Mouse (Mus musculus) MEL (cell line): ENCODE data around the gene Sox6.

Experiments
- CTCF ChIP-seq, 3 experiments: IDR thresholded peaks in 2 of 3; conservative IDR thresholded peaks in 1 of 3; 2 replicates each; pipeline ENCODE4 v1.5.1; 2011 to 2012; ENCODE audit warnings: low read length in 3 of 3, low read depth in 2 of 3, mild to moderate bottlenecking in 2 of 3, improper control_type of control experiment in 1 of 3, inconsistent platforms in 1 of 3, mixed read lengths in 1 of 3, moderate library complexity in 1 of 3; ENCODE audit not compliant: control insufficient read depth in 1 of 3, insufficient read depth in 1 of 3, poor library complexity in 1 of 3, severe bottlenecking in 1 of 3
- ELF1 ChIP-seq: IDR thresholded peaks from 2 replicates; pipeline ENCODE4 v1.6.1; 2014; ENCODE audit warnings: low read depth, mild to moderate bottlenecking, inconsistent platforms, low read length, improper control_type of control experiment, moderate library complexity
- GATA1 ChIP-seq: IDR thresholded peaks from 2 replicates; pipeline ENCODE4 v1.6.1; 2011; ENCODE audit warnings: low read depth, low read length, improper control_type of control experiment
- KAT2A ChIP-seq: conservative IDR thresholded peaks from 2 replicates; pipeline ENCODE4 v1.6.1; 2012; ENCODE audit warnings: low read depth, low read length, improper control_type of control experiment, inconsistent platforms
- MAFK ChIP-seq: IDR thresholded peaks from 2 replicates; pipeline ENCODE4 v1.6.1; 2011; ENCODE audit warnings: low read depth, mild to moderate bottlenecking, low read length, improper control_type of control experiment, borderline replicate concordance
- MAX ChIP-seq: IDR thresholded peaks from 2 replicates; pipeline ENCODE4 v1.6.1; 2011; ENCODE audit warnings: low read length, improper control_type of control experiment
- MYC ChIP-seq: IDR thresholded peaks from 2 replicates; pipeline ENCODE4 v1.6.1; 2011; ENCODE audit warnings: low read depth, mild to moderate bottlenecking, low read length, improper control_type of control experiment, moderate library complexity
- POLR2A ChIP-seq, 2 experiments: IDR thresholded peaks; 2 replicates each; pipeline ENCODE4 v1.6.1; 2011 to 2012; ENCODE audit warnings: low read length in 2 of 2, mild to moderate bottlenecking in 2 of 2, control low read depth in 1 of 2, improper control_type of control experiment in 1 of 2, low read depth in 1 of 2, moderate library complexity in 1 of 2; ENCODE audit not compliant: control insufficient read depth in 1 of 2, insufficient read depth in 1 of 2, poor library complexity in 1 of 2
- RAD21 ChIP-seq: IDR thresholded peaks from 2 replicates; pipeline ENCODE4 v1.6.1; 2011; ENCODE audit warnings: mild to moderate bottlenecking, low read depth, low read length, improper control_type of control experiment
- RCOR1 ChIP-seq: IDR thresholded peaks from 2 replicates; pipeline ENCODE4 v1.6.1; 2012; ENCODE audit warnings: low read depth, mild to moderate bottlenecking, inconsistent platforms, low read length, improper control_type of control experiment
- TCF12 ChIP-seq: IDR thresholded peaks from 2 replicates; pipeline ENCODE4 v1.6.1; 2014; ENCODE audit warnings: low read depth, mild to moderate bottlenecking, inconsistent platforms, low read length, improper control_type of control experiment, moderate library complexity
- USF1 ChIP-seq: IDR thresholded peaks from 2 replicates; pipeline ENCODE4 v1.6.1; 2014; ENCODE audit warnings: low read depth, mild to moderate bottlenecking, inconsistent platforms, low read length, improper control_type of control experiment, moderate library complexity
- ZNF384 ChIP-seq: IDR thresholded peaks from 2 replicates; pipeline ENCODE4 v1.6.1; 2012; ENCODE audit warnings: low read depth, mild to moderate bottlenecking, inconsistent platforms, low read length, improper control_type of control experiment

- peak; percentile 77 to 94 (median 88) for TF ChIP-seq CTCF (IDR thresholded peaks at IDR 0.05 in 2 of 3, conservative IDR thresholded peaks at IDR 0.05 in 1 of 3; ENCODE audit: control insufficient read depth in 1 of 3, insufficient read depth in 1 of 3, low read depth in 2 of 3, low read length in 3 of 3, poor library complexity in 1 of 3, severe bottlenecking in 1 of 3)
- no peak for TF ChIP-seq POLR2A (IDR thresholded peaks at IDR 0.05; ENCODE audit: control insufficient read depth in 1 of 2, insufficient read depth in 1 of 2, low read depth in 1 of 2, low read length in 2 of 2, poor library complexity in 1 of 2)
- no peak for TF ChIP-seq RCOR1
- no peak for TF ChIP-seq ELF1
- no peak for TF ChIP-seq MYC
- TF ChIP-seq ZNF384, result no peak
- no peak for TF ChIP-seq MAX
- no peak for TF ChIP-seq GATA1
- no peak for TF ChIP-seq TCF12
- no peak for TF ChIP-seq MAFK
- TF ChIP-seq RAD21, result peak; percentile 96
- no peak for TF ChIP-seq USF1
- no peak for TF ChIP-seq KAT2A
Measured at GRCm38 (mm10) chr7:116039538-116040466, 1.2 kb upstream of the Sox6 start.
